Mouse (Mus musculus) urinary bladder, postnatal 0 days (tissue): ENCODE measurements around the gene Kbtbd7. TPM values are rescaled to one million over a fixed set of nuclear protein-coding genes. Genes with fewer than 3 reads are reported as not detected.

ENCODE experiments used
- polyA plus RNA-seq: library from polyadenylated mRNA; unstranded; fragments of >200 nt; fragmentation: Nextera tagmentation; extraction: Ambion mirVana; gene quantifications from 2 replicates; pipeline ENCODE4 v1.2.1, GENCODE M21; 2015

The Kbtbd7 gene
- polyA plus RNA-seq = 4.4 and 4.7 TPM in 2 replicates

DNA sequence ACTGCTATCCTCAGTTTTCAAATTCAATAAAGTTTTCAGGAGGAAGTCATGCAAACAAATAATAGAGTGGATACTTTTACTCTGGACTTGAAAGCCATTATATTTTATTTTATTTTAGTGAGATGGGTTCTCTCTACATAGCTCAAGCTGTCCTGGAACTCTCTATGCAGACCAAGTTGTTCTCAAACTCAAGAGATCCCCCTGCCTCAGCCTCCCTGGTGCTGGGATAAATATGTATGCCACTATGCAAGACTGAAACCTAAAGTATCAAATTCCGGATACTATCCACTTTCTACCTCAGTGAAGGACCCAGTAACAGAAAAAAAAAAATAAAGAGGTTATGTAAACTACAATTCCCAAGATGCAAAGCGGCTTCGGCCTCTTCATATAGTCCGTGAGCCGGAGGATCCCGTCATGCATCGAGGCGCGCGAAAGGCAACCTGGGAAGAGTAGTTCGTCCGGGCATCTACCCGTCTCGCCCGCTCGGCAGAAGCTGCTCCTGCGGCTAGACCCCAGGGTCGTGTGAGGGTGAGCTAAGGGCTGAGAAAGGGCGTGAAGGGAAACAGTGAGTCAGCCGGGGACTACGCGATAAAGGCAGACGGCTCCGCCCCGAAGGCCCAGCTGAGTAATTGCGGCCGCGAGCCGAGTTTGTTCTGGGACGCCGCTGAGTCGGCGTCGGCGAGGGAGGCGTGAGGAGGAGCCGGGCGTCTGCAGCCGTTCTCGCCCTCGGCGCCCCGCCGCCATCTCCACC is at the start of gene Kbtbd7:
Gene Kbtbd7, plus strand, starts transcription at position 533 of the 751 bp plus-strand sequence.

DNA sequence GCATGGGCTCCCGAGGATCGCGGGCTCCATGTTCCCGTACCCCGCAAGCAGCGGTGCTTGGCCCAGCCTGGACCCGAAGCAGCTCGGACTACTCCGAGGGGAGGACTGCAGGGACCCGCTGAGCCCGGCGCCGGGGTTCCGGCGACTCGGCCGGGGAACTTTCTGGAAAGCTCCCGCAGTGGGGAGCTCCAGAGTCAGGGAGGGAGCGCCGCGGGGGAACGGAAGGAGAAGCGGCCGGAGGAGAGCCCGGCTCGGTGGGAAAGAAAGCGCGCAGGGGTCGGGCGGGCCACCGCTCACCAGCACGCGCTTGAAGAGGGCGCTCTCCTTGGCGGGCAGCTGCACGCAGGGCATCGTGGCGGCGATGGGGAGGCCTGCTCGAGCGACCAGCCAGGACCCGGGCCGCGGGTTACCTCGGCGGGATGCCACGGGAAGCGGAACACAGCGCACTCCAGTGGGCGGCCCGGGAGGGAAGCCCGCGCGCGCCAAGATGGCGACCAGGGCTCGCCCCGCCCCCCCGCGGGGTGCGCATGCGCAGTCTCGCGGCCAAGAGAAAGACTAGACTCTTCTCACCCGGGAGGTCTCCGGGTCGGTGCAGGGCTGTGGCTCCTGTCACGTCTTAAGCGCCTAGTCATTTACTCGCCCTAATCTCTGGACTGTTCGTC is 35.9 kb upstream of the Kbtbd7 start, which contains the start of gene Naa16:
Gene Naa16, minus strand, starts transcription at position 514 of the 662 bp plus-strand sequence.

DNA sequence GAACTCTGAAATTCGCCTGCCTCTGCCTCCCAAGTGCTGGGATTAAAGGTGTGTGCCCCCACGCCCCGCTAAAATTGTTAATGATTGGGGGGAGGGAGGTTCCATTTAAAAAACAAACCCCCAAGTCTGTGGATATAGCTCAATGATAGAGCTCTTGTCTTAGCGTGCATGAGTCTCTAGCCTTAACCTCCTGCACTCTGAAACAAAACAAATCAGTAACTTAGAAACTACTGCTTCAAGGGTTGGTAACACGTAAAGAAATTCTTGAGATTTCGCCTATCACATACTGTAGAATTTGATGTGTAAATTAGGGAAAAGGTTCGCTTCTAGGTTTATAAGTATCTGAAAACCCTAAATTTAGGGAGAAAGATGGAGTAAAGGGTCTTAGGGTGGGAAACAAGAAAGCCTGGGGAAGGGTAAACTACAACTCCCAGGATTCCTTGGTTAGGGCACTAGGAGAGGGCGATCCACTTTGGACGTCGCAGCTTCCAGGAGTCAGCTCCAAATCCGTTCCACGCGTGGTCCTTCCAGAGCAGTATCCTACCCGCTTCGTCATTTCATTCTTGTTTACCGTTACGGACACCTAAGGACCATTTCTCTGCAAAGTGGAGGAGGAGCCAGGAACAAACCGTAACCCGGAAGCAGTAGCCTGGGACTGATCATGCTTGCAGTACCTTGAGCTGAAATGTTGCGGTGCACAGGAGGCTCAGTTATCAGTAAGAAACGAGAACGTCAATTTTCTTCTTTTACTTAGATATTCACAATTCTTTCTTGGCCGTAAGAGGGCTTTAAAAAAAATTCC is 28.8 kb upstream of the Kbtbd7 start, which contains the start of gene Mtrf1:
Gene Mtrf1, plus strand, starts transcription at position 452 of the 802 bp plus-strand sequence.

GRCm38 (mm10) chr14:79451681-79452590 is 25.6 kb downstream of the Kbtbd7 start, which contains the start of gene Kbtbd6:
TSS of gene Kbtbd6 (plus strand) at chr14:79451835.

Other genes starting within 250 kb of the Kbtbd7 start
- not detected in 2 replicates for gene Zfp957, start 179.1 kb upstream of the Kbtbd7 start, polyA plus RNA-seq
- gene Rgcc, start 124.9 kb upstream of the Kbtbd7 start, polyA plus RNA-seq = 36.3 and 38.3 TPM in 2 replicates
- gene Naa16, start 35.7 kb upstream of the Kbtbd7 start, polyA plus RNA-seq = 12.3 and 15.4 TPM in 2 replicates
- 6.1 and 6.6 TPM in 2 replicates for gene Mtrf1, start 28.7 kb upstream of the Kbtbd7 start, polyA plus RNA-seq
- gene Kbtbd6, start 25.3 kb downstream of the Kbtbd7 start, polyA plus RNA-seq = 0.27 and 0.71 TPM in 2 replicates
- gene Elf1, start 54.7 kb downstream of the Kbtbd7 start, polyA plus RNA-seq = 19.0 and 20.2 TPM in 2 replicates
- gene Wbp4, start 55.0 kb downstream of the Kbtbd7 start, polyA plus RNA-seq = 25.3 and 31.7 TPM in 2 replicates
- gene Sugt1, start 161.2 kb downstream of the Kbtbd7 start, polyA plus RNA-seq = 73.7 and 84.1 TPM in 2 replicates
- gene Cnmd, start 235.7 kb downstream of the Kbtbd7 start, polyA plus RNA-seq = not detected in 2 replicates